Mouse (Mus musculus) B cell, adult 67 days (primary cell): ENCODE results near the gene Cipc. TPM values are rescaled to one million over a fixed set of nuclear protein-coding genes. Genes with fewer than 3 reads are reported as not detected.

Source experiments
- total RNA-seq, 2 experiments: library from RNA; stranded (reverse); gene quantifications; 4 replicates each; pipeline ENCODE4 v1.2.4; 2023

Cipc gene
- total RNA-seq: 10 to 100 TPM; 47.8 to 48.4 TPM

DNA sequence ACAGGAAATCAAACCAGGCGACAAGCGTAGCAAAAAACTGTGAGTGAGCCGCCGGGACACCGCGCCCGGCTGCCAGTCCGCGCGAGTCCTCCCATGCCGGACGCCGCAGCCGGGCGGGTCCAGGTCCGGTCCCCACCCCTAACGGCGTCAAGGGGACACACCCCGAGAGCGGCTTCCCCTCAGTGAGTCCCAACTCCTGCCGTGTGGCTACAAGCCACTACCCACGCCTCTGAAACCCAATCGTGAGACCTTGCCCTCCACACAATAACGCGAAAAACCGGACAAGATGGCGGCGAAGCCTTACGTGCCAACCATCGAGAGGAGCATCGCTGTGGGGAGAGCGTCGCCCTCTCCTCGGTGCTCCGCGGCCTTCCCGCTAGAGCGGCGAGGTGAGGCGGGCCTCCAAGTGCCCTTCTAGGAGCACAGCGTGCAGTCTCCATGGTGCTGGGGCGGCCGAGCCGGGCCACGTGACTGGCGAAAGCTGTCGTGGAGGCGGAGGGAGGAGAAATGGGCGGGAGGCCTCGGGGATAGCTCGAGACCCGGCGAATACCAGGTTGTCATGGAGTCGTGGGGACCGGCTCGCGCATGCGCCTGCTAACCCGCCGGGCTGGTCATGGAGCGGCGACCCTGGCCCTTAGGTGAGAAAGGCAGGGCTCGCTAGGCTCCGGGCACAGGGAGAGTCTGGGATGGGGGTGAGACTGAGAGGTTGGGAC, at the start of gene Cipc:
Gene Cipc (plus strand): TSS at position 182 of the 713 bp plus-strand sequence.

DNA sequence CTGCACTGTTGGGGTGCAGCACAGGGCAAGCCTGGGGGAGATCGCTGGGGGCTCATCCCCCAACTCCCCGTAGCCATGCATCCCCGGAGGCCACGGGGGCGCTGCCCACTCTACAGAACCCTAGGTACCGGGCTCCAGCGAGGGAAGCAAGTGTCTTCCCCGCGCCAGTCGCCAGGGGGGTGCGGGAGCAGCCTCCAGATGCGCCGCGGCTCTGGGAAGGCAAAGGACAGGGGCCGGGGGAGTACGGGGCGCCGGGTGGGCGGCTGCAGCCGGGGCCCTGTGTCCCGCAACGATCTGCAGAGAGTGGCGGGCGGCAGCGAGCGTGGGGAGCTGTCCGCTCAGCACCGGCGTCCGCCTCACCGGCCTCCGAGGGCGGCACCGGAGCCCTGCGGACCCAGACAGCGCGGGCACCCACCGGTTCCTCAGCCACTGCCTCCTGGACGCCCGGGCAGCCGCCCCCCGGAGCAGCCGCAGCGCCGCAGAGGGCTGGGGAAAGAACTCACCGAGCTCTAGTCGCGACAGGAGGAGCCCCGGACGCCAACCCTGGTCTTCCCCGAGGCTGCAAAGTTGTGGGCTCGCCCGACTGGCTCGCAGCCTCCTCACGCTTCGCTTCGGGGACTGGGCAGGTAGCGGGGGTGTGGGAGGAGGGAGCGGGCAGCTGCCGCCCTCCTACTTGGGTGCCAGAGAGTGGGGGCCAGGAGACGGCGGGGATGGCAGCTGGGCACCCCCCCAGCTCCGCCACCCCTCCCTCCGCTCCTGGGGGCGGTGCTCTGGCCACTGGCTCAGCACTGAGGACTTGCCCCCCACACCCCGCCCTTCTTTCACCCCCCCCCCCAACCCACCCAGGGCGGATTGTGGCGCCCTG, 43.3 kb downstream of the Cipc start, which contains the start of gene Zdhhc22:
Gene Zdhhc22 (minus strand): TSS at position 541 of the 865 bp plus-strand sequence.

Other genes starting within 250 kb of the Cipc start
- gene Angel1, start 220.6 kb upstream of the Cipc start, total RNA-seq: 1 to 10 TPM; 7.7 to 9.1 TPM
- not detected for gene Lrrc74a, start 212.7 kb upstream of the Cipc start, total RNA-seq
- 10 to 100 TPM; 51.8 to 55.5 TPM for gene Irf2bpl, start 62.2 kb upstream of the Cipc start, total RNA-seq
- not detected for gene Zdhhc22, start 43.4 kb downstream of the Cipc start, total RNA-seq
- not detected for gene Tmem63c, start 74.3 kb downstream of the Cipc start, total RNA-seq
- under 1 TPM; 0.55 to 0.56 TPM for gene Ngb, start 155.5 kb downstream of the Cipc start, total RNA-seq
- gene Gstz1, start 200.1 kb downstream of the Cipc start, total RNA-seq: 10 to 100 TPM; 17.2 to 20.8 TPM
- 1 to 10 TPM; 7.0 to 7.3 TPM for gene Pomt2, start 200.9 kb downstream of the Cipc start, total RNA-seq